8 mouse cellular contexts compared by ENCODE assay signal in the genomic region with DNA sequence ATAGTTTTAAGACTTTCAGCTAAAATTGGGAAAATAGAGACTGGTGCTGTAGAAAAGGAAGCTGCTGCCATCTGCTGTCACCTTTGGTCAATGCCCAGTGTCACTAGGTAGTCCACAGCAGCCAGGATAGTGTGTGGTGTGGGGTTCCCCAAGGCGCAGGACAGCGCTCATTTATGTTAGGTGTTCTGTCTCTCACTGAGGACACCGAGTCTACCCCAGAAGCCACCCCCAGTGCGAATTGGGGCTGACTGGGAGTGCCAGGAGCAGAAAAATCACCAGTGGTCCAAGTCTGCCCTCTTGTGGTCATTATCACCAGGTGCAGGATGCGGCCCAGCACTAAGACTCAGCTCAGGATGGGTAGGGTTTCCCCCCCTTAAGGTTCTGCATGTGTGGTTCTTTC. TPM values are rescaled to one million over a fixed set of nuclear protein-coding genes. Genes with fewer than 3 reads are reported as not detected.
DNase-seq lines count a peak whose midpoint lies in the region; ATAC-seq and TF ChIP-seq lines count a peak whose summit lies in the region.

No protein-coding gene starts in this region.

- no peaks in the 10 kb centered on the region for H3K36me3 ChIP-seq in forebrain, embryonic 11.5 days (ENCODE audit: control insufficient read depth, insufficient read depth, low read length)
- no peaks in the 10 kb centered on the region for H3K36me3 ChIP-seq in heart, embryonic 15.5 days
- no peaks in the 10 kb centered on the region for H3K36me3 ChIP-seq in liver, embryonic 13.5 days
- no peaks in the 10 kb centered on the region for H3K36me3 ChIP-seq in splenic B cell, adult 2 months (ENCODE audit: control insufficient read depth, insufficient read depth, low read length, poor library complexity, severe bottlenecking)

- H3K4me2 ChIP-seq in forebrain, embryonic 11.5 days (ENCODE audit: low read depth, low read length, severe bottlenecking) = no peak overlapping the region
- H3K4me2 ChIP-seq in heart, embryonic 15.5 days = peak overlapping the region; percentile 51
- H3K4me2 ChIP-seq in liver, embryonic 13.5 days = no peak overlapping the region

- WGBS in forebrain, embryonic 11.5 days = 9% methylated on average over 5 of the region's 5 CpGs
- WGBS in heart, embryonic 15.5 days = 4% methylated on average over 5 of the region's 5 CpGs
- WGBS in liver, embryonic 13.5 days (ENCODE audit: insufficient replicate concordance) = 3% methylated on average over 5 of the region's 5 CpGs

- H3K27ac ChIP-seq in forebrain, embryonic 11.5 days (ENCODE audit: low read depth, low read length) = no peak overlapping the region
- no peak overlapping the region for H3K27ac ChIP-seq in heart, embryonic 15.5 days
- no peak overlapping the region for H3K27ac ChIP-seq in liver, embryonic 13.5 days

- peak; percentile 77 for TF ChIP-seq CTCF in brain, embryonic 14.5 days (IDR thresholded peaks at IDR 0.05; ENCODE audit: borderline replicate concordance, extremely low read depth, insufficient read depth, insufficient read length)

- H3K4me1 ChIP-seq in forebrain, embryonic 11.5 days (replicated peaks; ENCODE audit: control insufficient read depth, insufficient read depth, low read length) = no peaks in the 10 kb centered on the region
- H3K4me1 ChIP-seq in heart, embryonic 15.5 days (replicated peaks) = no peaks in the 10 kb centered on the region
- H3K4me1 ChIP-seq in liver, embryonic 13.5 days (replicated peaks) = no peaks in the 10 kb centered on the region

- TF ChIP-seq POLR2A in brain, embryonic 14.5 days (IDR thresholded peaks at IDR 0.05; ENCODE audit: borderline replicate concordance, extremely low read depth, insufficient read depth, insufficient read length, poor library complexity, severe bottlenecking) = no peak

- DNase-seq in brain, embryonic 14.5 days (ENCODE audit: low read depth) = peak; percentile 59
- DNase-seq in forebrain, embryonic 11.5 days (ENCODE audit: low spot score) = peak; percentile 77
- peak; percentile 79 for DNase-seq in kidney, postnatal 10 days
- peak; percentile 19 for DNase-seq in liver, embryonic 13.5 days
- DNase-seq in natural killer cell, adult 2 months (ENCODE audit: low spot score in 2 of 2) = peak; percentile 9 to 42
- peak; percentile 84 for DNase-seq in splenic B cell, adult 2 months (ENCODE audit: low read depth, low spot score)

- no peak overlapping the region for H3K4me3 ChIP-seq in forebrain, embryonic 11.5 days (ENCODE audit: low read depth, low read length)
- no peak overlapping the region for H3K4me3 ChIP-seq in heart, embryonic 15.5 days
- no peak overlapping the region for H3K4me3 ChIP-seq in liver, embryonic 13.5 days (replicated peaks)

- H3K27me3 ChIP-seq in forebrain, embryonic 11.5 days (ENCODE audit: control insufficient read depth, insufficient read depth, low read length) = no peaks in the 10 kb centered on the region
- no peaks in the 10 kb centered on the region for H3K27me3 ChIP-seq in heart, embryonic 15.5 days
- H3K27me3 ChIP-seq in liver, embryonic 13.5 days = no peaks in the 10 kb centered on the region
- no peaks in the 10 kb centered on the region for H3K27me3 ChIP-seq in splenic B cell, adult 2 months (ENCODE audit: control insufficient read depth, insufficient read depth, low read length, poor library complexity, severe bottlenecking)

- H3K9me3 ChIP-seq in forebrain, embryonic 11.5 days (ENCODE audit: control insufficient read depth, low read length) = no peaks in the 10 kb centered on the region
- H3K9me3 ChIP-seq in heart, embryonic 15.5 days (replicated peaks) = no peaks in the 10 kb centered on the region
- no peaks in the 10 kb centered on the region for H3K9me3 ChIP-seq in liver, embryonic 13.5 days (replicated peaks)

- peak; percentile 85 for ATAC-seq in CD4-positive, CD25-positive, alpha-beta regulatory T cell, adult 4 months
- ATAC-seq in forebrain, embryonic 11.5 days (replicated peaks; ENCODE audit: low FRiP score) = peak; percentile 88
- peak; percentile 72; the same call in 1 of the 2 replicates for ATAC-seq in heart, embryonic 15.5 days (replicated peaks; ENCODE audit: insufficient number of reproducible peaks, insufficient read depth, low FRiP score, low read depth)
- ATAC-seq in liver, embryonic 13.5 days (ENCODE audit: low read depth) = peak; percentile 65; the same call in 1 of the 2 replicates

- no peak overlapping the region for H3K9ac ChIP-seq in forebrain, embryonic 11.5 days (ENCODE audit: low read length)
- no peak overlapping the region for H3K9ac ChIP-seq in heart, embryonic 15.5 days
- no peak overlapping the region for H3K9ac ChIP-seq in liver, embryonic 13.5 days

RNA-seq across cellular contexts. Expression of gene Cst3, which starts 26.8 kb away (rescaled TPM):
- polyA plus RNA-seq in CD4-positive, CD25-positive, alpha-beta regulatory T cell, adult 4 months (2017; shearing (Covaris generic)) = 100 to 1,000 TPM; 159 to 175 TPM
- polyA plus RNA-seq in brain, embryonic 14.5 days (2012; rRNA removed) = 465 and 499 TPM in 2 replicates
- polyA plus RNA-seq in forebrain, embryonic 11.5 days (2014; fragmentation: Nextera tagmentation; extraction: Ambion mirVana) = 300 and 319 TPM in 2 replicates
- 654 and 710 TPM in 2 replicates for polyA plus RNA-seq in heart, embryonic 15.5 days (2015; fragmentation: Nextera tagmentation; extraction: Ambion mirVana)
- 128 and 144 TPM in 2 replicates for polyA plus RNA-seq in liver, embryonic 13.5 days (2015; fragmentation: Nextera tagmentation; extraction: Ambion mirVana)

RNA-seq across cellular contexts. Expression of gene 9230104L09Rik, which starts 37.4 kb away (rescaled TPM):
- not detected for polyA plus RNA-seq in CD4-positive, CD25-positive, alpha-beta regulatory T cell, adult 4 months (2017; shearing (Covaris generic))
- polyA plus RNA-seq in brain, embryonic 14.5 days (2012; rRNA removed) = not detected in 2 replicates
- not detected in 2 replicates for polyA plus RNA-seq in forebrain, embryonic 11.5 days (2014; fragmentation: Nextera tagmentation; extraction: Ambion mirVana)
- 0.49 and 0.53 TPM in 2 replicates for polyA plus RNA-seq in heart, embryonic 15.5 days (2015; fragmentation: Nextera tagmentation; extraction: Ambion mirVana)
- polyA plus RNA-seq in liver, embryonic 13.5 days (2015; fragmentation: Nextera tagmentation; extraction: Ambion mirVana) = not detected in 2 replicates

Comparison
In these comparisons a context has a peak if more than half of its experiments do, and no peak if none do; other contexts are left out.
1. DNase-seq: peak in every context shown above with its lines; median percentile 84 in splenic B cell, adult 2 months; 79 in kidney, postnatal 10 days; 77 in forebrain, embryonic 11.5 days; 59 in brain, embryonic 14.5 days; 26 in natural killer cell, adult 2 months; 19 in liver, embryonic 13.5 days.